Mouse (Mus musculus) adrenal gland, adult 8-10 months (tissue): ENCODE measurements around the gene Rhoa. TPM values are rescaled to one million over a fixed set of nuclear protein-coding genes. Genes with fewer than 3 reads are reported as not detected.
"Not testable (repeated sequence)": the region's sequence is repeated elsewhere in the genome, so short reads cannot be mapped to it uniquely, and the experiment has no call there.

Source experiments
- DNase-seq: peaks from one replicate; pipeline ENCODE4 v3.0.0; 2022
- total RNA-seq, 4 experiments: library from RNA; stranded (reverse); gene quantifications; 2 replicates each; pipeline ENCODE4 v1.2.4; 2022

Rhoa gene
- 100 to 1,000 TPM; 307 to 342 (median 321) TPM for total RNA-seq

- DNase-seq = peak; percentile 99
These were observed at the start of gene Rhoa, which contains the start of gene Tcta for GRCm38 (mm10) chr9:108305629-108306520. Rhoa (plus strand) TSS chr9:108306129. Tcta (minus strand) TSS chr9:108306160.

- no peak for DNase-seq
These were observed 45.4 kb upstream of the Rhoa start for GRCm38 (mm10) chr9:108260526-108260925.

DNA sequence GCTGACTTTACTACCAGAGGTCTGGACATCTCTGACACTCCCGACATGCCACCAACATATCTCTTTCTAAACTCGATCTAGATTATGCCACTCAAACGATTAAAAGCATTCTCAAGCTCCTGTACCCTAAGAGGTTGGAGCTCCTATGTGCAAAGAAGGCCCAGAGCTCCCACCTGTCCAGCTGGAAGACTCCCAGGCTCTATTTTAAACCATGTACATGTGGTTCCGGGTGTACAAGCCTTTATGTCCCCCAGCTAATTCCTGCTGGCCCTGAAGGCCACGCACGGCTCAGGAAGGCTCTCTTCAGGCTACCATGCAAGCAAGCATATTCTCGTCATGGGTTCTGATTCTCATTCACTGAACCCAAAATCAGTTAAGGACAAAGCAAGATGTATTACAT lies 44.1 kb upstream of the Rhoa start:
- no peak for DNase-seq

- no peak for DNase-seq
These were observed 43.4 kb upstream of the Rhoa start for GRCm38 (mm10) chr9:108262494-108263049.

GRCm38 (mm10) chr9:108263131-108263681 lies 42.7 kb upstream of the Rhoa start:
- peak; percentile 66 for DNase-seq

DNA sequence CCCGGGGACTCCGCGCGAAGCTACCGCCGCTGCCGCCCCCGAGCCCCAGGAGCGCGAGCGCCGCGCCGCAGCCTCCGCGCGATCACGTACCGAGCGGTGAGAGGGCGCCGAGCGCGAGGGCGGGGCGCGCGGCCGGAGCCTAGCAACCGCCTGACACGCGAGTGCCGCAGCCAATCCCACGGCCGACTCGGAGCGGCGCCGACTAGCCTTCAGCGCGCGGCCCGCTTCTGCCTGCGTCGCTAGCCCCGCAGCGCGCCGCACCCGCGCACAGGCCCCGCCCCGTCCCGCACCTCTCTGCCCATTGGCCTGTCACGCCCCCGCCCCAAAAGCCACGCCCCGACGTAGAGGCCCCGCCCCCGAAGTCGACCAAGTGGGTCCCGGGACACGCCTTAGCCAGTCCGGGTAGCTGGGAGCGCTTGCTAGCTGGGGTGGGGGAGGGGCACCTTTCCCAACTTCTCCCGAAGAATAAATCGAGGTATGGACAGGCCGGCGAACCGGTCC lies 42.2 kb upstream of the Rhoa start, which contains the start of gene Dag1:
Gene Dag1 (minus strand): TSS at position 269 of the 501 bp plus-strand sequence.
- peak; percentile 98 for DNase-seq

- DNase-seq = no peak
These were observed 41.6 kb upstream of the Rhoa start for GRCm38 (mm10) chr9:108264191-108264921.

DNA sequence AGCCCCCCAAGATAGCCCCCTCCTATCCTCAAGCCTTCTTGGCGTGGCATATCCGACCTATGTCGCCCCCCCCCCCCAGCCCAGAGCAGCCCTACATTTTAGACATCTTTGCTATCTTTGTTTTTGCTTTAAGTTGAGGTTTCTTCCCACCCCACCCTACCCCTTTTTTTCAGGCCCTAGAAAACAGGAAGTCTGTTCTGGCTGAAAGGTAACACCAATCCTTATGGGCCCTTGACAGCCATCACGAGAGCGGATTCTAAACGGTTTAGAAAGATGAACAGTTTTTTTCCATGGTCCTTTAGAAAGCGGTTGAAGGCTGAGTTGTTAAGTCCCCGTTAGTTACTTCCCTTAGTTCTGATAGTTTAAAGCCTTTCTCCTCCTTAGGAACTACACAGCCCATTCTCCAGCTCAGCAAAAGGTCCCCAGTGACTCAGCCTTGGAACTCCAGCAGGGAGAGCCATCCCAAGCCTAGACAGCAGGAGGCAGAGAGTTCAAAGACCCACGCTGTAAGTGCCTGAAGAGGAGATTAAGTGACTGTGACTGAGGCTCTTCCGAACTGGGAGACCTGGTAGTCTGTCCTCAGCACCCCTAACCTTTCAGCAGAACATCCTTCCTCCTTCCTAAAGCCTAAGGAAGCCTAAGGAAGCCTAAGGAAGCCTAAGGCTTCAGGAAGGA lies 39.5 kb upstream of the Rhoa start:
- no peak for DNase-seq

DNA sequence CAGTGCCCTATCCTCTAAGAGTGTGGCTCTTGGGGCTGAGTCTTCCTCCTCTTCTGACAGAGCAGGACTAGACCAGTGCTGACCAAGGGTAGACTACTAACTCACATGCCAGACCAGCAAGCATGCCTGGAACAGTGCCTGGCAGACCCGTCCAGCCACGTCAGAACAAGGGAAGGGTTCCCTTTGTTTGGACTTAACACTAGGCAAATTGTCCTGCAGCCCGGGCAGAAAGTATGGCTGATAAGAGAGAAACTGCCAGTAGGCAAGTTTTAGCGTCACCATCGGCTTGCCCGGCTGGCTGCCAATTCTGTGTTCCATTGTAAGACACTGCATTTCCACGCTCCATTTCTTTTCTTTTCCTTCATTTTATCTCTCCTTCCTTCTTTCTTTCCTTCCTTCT lies 38.2 kb upstream of the Rhoa start:
- DNase-seq = no peak

- DNase-seq = not testable (repeated sequence)
These were observed 37.2 kb upstream of the Rhoa start for GRCm38 (mm10) chr9:108268701-108269100.

DNA sequence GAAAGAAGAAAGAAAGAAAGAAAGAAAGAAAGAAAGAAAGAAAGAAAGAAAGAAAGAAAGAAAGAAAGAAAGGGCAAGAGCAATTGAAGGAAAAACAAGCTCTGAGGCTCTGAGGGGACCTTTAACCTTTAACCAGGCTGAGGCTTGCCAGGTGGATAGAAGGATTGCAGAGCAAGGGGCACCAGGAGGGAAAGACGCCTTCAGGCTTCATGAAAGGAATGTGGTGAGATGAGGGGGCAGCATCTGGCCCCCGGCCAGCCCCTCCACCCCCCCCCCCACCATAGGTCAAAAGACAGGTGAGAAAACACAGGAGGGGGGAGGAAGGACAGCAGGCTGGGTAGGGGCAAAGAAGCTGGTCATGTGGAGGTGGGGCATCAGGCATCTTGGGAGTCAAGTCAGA lies 34.0 kb upstream of the Rhoa start:
- no peak for DNase-seq

- no peak for DNase-seq
These were observed 33.2 kb upstream of the Rhoa start for GRCm38 (mm10) chr9:108272691-108273090.

GRCm38 (mm10) chr9:108273485-108273884 lies 32.4 kb upstream of the Rhoa start:
- DNase-seq = no peak

GRCm38 (mm10) chr9:108274476-108275330 lies 31.2 kb upstream of the Rhoa start:
- DNase-seq = peak; percentile 77

GRCm38 (mm10) chr9:108275331-108275659 lies 30.6 kb upstream of the Rhoa start:
- DNase-seq = no peak

GRCm38 (mm10) chr9:108278697-108279450 lies 27.1 kb upstream of the Rhoa start:
- no peak for DNase-seq

DNA sequence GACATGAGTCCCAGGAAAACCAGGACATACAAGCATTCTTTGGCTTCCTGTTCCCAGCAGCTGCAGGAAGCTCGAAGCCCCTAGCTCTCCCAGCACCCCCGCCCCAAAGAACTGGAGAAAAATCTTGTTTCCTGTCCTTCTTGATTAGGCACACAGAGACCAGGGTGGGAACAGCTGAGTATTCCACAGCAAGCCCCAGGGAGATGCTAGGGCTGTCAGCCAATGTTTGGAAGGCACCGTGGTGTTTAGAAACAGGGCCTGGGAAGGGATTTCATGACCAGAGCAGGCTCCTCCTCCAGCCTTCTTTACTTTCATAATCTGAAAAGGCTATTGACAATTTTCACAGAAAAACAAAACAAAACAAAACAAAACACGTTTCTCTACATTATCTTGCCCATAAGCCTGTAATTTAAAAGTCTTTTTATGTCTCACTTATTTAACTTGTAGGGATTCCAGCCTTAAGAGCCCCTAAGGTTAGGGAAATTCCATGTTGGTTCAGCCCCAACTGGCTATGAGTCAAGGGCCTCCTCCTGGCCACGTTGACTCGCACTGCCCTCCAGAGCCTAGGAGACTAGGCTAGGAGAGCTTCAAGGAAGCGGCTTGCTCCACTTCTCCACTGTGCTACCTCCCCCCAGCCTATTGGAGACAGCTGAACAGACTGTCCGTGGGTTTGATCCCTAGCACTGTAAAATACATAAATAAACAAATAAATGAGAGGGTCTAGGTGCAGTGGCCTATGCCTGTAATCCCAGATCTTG lies 25.7 kb upstream of the Rhoa start:
- DNase-seq = peak; percentile 58

DNA sequence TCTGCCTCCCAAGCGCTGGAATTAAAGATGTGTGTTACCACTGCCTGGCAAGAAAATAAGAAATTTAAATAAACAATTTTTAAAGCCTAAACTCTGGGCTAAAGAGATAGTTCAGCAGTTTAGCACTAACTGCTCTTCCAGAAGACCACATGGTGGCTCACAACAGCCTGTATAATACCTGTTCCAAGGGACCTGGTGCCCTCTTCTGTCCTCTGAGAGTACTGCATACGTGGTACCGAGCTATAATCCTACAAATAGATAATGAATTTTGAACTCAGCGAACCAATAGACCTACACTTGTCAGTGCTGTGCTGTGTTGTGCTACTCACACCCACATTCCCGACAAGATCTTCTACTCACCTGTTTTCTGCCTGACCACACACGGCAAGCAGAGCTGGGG lies 21.5 kb upstream of the Rhoa start:
- DNase-seq = no peak

DNA sequence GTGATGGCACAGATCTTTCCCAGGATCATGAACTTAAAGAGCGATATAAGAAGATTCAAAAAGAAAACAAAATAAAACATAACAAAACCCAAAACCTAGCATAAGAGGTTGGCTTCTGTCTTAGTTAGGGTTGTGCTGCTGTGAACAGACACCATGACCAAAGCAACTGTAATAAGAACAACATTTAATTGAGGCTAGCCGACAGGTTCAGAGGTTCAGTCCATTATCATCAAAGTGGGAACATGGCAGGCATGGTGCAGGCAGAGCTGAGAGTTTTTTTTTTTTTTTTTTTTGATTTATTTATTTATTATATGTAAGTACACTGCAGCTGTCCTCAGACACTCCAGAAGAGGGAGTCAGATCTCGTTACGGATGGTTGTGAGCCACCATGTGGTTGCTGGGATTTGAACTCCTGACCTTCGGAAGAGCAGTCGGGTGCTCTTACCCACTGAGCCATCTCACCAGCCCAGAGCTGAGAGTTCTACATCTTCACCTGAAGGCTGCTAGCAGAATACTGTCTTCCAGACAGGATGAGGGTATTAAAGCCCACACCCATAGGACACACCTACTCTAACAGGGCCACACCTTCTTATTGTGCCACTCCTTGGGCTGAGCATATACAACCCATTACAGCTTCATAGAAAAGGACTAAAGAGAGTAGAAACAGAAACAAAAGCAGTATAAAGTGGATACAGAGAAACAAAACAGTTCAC lies 18.2 kb upstream of the Rhoa start:
- not testable (repeated sequence) for DNase-seq
